Mouse (Mus musculus) frontal cortex, postnatal 14 days (tissue): ENCODE measurements at regions not wholly inside any gene's neighbourhood (a gene's known extent, or its start where the extent isn't known, plus 50 kb on each side); places are given as distances from the start of the nearest gene placed in this dataset.

Experiments used
- DNase-seq, 2 experiments: peaks; one replicate each; pipeline ENCODE4 v3.0.0; 2022; ENCODE audit warnings: low spot score in 2 of 2

- DNase-seq = no peak
Observed at GRCm38 (mm10) chr5:64738781-64739310, 64.3 kb upstream of the Klf3 start.

DNA sequence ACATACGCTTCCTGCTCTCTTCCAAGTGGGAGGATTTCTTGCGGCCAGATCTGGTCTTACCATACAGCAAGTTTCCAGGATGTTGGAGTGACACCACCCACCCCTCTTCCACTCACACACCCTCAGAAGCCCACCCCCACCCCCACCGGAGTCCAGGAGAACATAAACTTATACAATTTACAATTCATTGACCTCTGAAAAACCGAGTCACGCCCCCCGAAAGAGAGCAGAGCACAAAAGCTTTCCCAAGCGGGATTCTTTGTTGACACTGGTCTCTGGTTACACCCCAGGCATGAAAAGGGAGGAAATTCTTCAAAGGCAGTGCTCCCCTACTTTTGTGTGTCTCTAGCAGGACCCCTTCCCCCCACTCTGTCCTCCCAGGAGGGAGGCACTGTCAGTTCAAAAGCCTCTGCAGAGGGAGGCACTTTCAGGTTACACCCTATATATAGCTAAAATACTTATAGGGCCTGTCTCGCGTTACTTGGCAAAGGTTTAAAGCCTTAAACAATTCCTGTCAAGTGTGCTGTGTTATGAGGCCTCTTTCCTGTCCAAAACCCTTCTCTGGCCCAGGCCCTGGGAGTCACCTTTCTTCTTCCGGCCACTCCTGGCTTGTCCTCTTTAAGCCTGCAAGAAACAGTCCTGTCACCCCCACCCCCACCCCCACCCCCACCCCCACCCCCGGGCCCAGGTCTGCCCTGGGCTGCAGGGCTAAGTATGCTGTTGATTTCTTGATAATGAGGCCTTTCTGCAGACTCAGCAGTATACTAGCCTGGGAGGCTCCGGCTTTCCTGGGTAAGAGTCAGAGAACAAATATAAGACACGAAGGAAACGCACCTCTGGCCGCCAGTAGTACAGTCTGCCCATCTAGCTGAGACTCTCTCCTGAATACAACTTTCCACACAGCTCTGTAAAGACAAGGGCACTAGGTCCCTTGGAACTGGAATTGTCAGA is 63.6 kb upstream of the Klf3 start:
- DNase-seq = no peak

DNA sequence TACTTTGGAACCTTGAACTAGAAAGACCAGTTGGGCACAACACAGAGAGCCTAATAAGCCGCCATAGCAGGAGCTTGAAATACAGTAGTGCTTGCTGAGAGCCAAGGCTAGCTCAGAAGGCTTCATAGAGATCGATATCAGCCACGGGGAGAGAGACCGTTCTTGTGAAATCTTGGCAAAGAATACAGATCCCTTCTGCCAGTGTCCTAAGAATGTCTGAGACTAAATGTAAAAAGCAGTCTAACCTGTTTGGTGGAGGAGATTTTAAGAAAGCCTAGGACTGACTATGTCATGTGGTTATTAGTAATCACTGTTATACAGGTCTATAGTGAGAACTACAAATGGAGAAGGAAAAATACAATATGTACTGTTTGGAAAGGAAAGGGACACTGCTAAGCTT is 59.1 kb upstream of the Klf3 start:
- DNase-seq = no peak

DNA sequence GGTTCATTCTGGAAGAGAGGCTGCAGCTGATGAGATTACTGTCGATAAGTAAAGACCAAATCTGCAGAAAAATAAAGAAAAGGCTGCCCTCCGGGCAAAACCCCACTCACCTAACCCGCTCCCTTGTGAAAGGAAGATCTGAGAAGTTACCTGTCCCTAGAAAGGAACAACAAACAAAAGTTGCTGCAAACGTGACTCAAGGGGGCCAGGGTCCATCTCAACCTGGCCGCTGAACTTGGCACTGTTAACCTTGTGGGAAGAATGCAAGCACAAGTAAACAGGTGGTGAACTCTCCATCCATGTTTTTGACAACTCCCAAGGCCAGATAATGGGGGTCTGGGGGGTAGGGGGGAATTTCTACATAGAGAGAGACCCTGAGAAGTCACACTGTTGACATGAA is 58.7 kb upstream of the Klf3 start:
- DNase-seq = no peak

GRCm38 (mm10) chr5:64747461-64747860 is 55.7 kb upstream of the Klf3 start:
- no peak for DNase-seq

GRCm38 (mm10) chr5:64749415-64750166 is 53.6 kb upstream of the Klf3 start:
- DNase-seq = no peak

DNA sequence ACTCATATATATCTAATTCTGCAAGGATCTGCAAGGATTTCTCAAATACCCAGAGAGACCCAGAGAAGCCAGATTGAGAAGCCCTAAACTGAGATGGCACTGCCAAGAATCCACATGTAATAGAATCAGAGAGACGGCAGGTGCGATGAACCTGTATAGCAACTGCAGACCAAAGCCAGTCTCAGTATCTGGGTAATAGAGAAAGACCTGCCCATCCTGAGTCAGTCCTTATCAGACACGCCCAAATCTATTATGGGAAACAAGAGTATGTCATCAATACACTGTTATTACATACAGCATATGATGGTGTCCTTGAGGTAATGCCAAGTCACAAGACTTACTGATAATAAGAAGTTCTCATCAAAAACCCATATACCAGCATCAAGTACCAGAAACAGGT is 52.8 kb upstream of the Klf3 start:
- DNase-seq = no peak

- no peak for DNase-seq
Observed at GRCm38 (mm10) chr5:64750976-64751656, 52.1 kb upstream of the Klf3 start.

DNA sequence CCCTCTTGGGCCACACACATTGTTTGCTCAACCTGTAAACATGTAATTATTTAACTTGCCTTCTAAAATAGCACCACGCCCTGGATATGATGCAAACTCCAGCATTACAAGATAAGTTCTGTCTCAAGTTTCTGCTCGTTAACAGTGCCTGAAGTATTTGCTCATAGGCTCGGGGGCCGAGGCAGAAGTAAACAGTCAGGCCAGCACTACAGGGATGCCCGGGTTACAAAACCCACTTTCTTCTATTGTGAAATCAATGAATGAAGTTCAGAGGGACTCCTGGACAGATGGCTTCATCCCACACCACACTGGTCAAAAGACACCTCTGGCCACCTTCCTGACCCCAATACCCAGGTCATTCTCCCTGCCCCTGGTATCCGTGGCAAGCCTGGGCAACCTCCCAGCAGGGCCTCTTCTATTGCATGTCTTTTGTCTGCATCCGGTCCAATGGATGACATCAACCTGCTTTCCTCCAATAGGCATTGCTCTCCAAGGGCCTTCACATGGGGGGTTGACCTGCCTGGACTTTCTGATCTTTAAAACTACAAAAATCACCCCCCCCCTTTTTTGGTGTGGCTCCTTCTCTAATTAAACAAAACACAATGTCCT is 49.9 kb upstream of the Klf3 start:
- no peak for DNase-seq
